Mouse (Mus musculus) stomach, embryonic 14.5 days (tissue): ENCODE measurements around the gene Ttc34. TPM values are rescaled to one million over a fixed set of nuclear protein-coding genes. Genes with fewer than 3 reads are reported as not detected.

Experiments used
- polyA plus RNA-seq: library from polyadenylated mRNA; unstranded; fragments of >200 nt; fragmentation: Nextera tagmentation; extraction: Ambion mirVana; gene quantifications from 2 replicates; pipeline ENCODE4 v1.2.1, GENCODE M21; 2014

Ttc34 gene
- polyA plus RNA-seq, 1 experiment from 2014 or later, result 0.29 TPM

Other genes starting within 250 kb of the Ttc34 start
- 18.4 and 21.8 TPM in 2 replicates for gene Prdm16, start 200.6 kb upstream of the Ttc34 start, polyA plus RNA-seq
- gene Actrt2, start 169.6 kb upstream of the Ttc34 start, polyA plus RNA-seq, result not detected in 2 replicates
- gene Mmel1, start 32.1 kb downstream of the Ttc34 start, polyA plus RNA-seq, result 0.12 TPM in 1 of 2 replicates, not detected in the other
- gene Fam213b, start 61.7 kb downstream of the Ttc34 start, polyA plus RNA-seq, result 40.1 and 42.5 TPM in 2 replicates
- 1.2 and 2.9 TPM in 2 replicates for gene Tnfrsf14, start 91.1 kb downstream of the Ttc34 start, polyA plus RNA-seq
- gene Hes5, start 123.5 kb downstream of the Ttc34 start, polyA plus RNA-seq, result 0.91 and 1.1 TPM in 2 replicates
- 48.3 and 50.4 TPM in 2 replicates for gene Pank4, start 126.7 kb downstream of the Ttc34 start, polyA plus RNA-seq
- 25.1 and 25.9 TPM in 2 replicates for gene Plch2, start 219.3 kb downstream of the Ttc34 start, polyA plus RNA-seq
- 6.5 and 6.7 TPM in 2 replicates for gene Pex10, start 229.6 kb downstream of the Ttc34 start, polyA plus RNA-seq
- 174 and 183 TPM in 2 replicates for gene Rer1, start 248.9 kb downstream of the Ttc34 start, polyA plus RNA-seq
- 4.1 and 4.8 TPM in 2 replicates for gene Morn1, start 249.1 kb downstream of the Ttc34 start, polyA plus RNA-seq